11 mouse cellular contexts compared by ENCODE assay signal in genomic region chr16:24990331-24990730, GRCm38 (mm10).
"Had no signal": no experiment of that assay in that cellular context is flagged by ENCODE, and none has a peak within 500 bp of the region (broad histone marks: within the 10 kb centered on the region; RNA-seq: fewer than 3 reads in every experiment).

No protein-coding gene starts in this region.

- H3K4me3 ChIP-seq: limb, embryonic 15.5 days; liver, embryonic 12.5 days; midbrain, embryonic 10.5 days; midbrain, embryonic 15.5 days; neural tube, embryonic 13.5 days had no signal

- ATAC-seq: liver, embryonic 12.5 days; midbrain, embryonic 15.5 days had no signal

- H3K27me3 ChIP-seq: limb, embryonic 15.5 days; liver, embryonic 12.5 days; midbrain, embryonic 15.5 days; neural tube, embryonic 13.5 days had no signal

- DNase-seq: kidney, postnatal 14 days; lung, embryonic 14.5 days; lung, postnatal 10 days; lung, postnatal 4 days; retina, postnatal 1 day; thymus, postnatal 36 days had no signal

- H3K27ac ChIP-seq: limb, embryonic 15.5 days; liver, embryonic 12.5 days; midbrain, embryonic 10.5 days; midbrain, embryonic 15.5 days; neural tube, embryonic 13.5 days had no signal

- H3K4me1 ChIP-seq: limb, embryonic 15.5 days; liver, embryonic 12.5 days; midbrain, embryonic 10.5 days; neural tube, embryonic 13.5 days had no signal

- H3K9me3 ChIP-seq: limb, embryonic 15.5 days; liver, embryonic 12.5 days; midbrain, embryonic 10.5 days; midbrain, embryonic 15.5 days; neural tube, embryonic 13.5 days had no signal

- H3K9ac ChIP-seq: limb, embryonic 15.5 days; liver, embryonic 12.5 days; lung, embryonic 14.5 days; midbrain, embryonic 15.5 days; neural tube, embryonic 13.5 days had no signal

- H3K4me2 ChIP-seq: limb, embryonic 15.5 days; liver, embryonic 12.5 days; lung, embryonic 14.5 days; midbrain, embryonic 15.5 days; neural tube, embryonic 13.5 days had no signal

- H3K36me3 ChIP-seq: limb, embryonic 15.5 days; liver, embryonic 12.5 days; midbrain, embryonic 10.5 days; midbrain, embryonic 15.5 days; neural tube, embryonic 13.5 days had no signal
